Mouse (Mus musculus): ENCODE results near the gene Klra6.
"Not testable (repeated sequence)": the region's sequence is repeated elsewhere in the genome, so short reads cannot be mapped to it uniquely, and the experiment has no call there.

- TF ChIP-seq POLR2A (IDR thresholded peaks at IDR 0.05; ENCODE audit: low read depth, low read length); CTCF (IDR thresholded peaks at IDR 0.05; ENCODE audit: extremely low read depth, insufficient read depth, insufficient read length, insufficient replicate concordance): not testable (repeated sequence)
Measured at GRCm38 (mm10) chr6:130035146-130035545, 8.4 kb upstream of the Klra6 start.
